Mouse (Mus musculus): ENCODE results near the gene Enpp6.

- TF ChIP-seq CTCF (IDR thresholded peaks at IDR 0.05; ENCODE audit: low read depth, low read length), result no peak
- TF ChIP-seq POLR2A (IDR thresholded peaks at IDR 0.05; ENCODE audit: extremely low read depth, insufficient read depth, low read length), result no peak
Observed at GRCm38 (mm10) chr8:47030321-47030720, 43.6 kb downstream of the Enpp6 start.

All from liver, adult 2 months (tissue).